In genomic region chr2:72000102-72000501, GRCm38 (mm10) we compare ENCODE assay signal across 26 mouse cellular contexts. TPM values are rescaled to one million over a fixed set of nuclear protein-coding genes. Genes with fewer than 3 reads are reported as not detected.
DNase-seq lines count a peak whose midpoint lies in the region; ATAC-seq and TF ChIP-seq lines count a peak whose summit lies in the region.
"Had no signal": no experiment of that assay in that cellular context is flagged by ENCODE, and none has a peak within 500 bp of the region (broad histone marks: within the 10 kb centered on the region; RNA-seq: fewer than 3 reads in every experiment).

No protein-coding gene starts in this region.

- TF ChIP-seq POLR2A in cerebellum, adult 2 months (IDR thresholded peaks at IDR 0.05; ENCODE audit: borderline replicate concordance, insufficient read depth, low read length) = no peak

- no peaks in the 10 kb centered on the region for H3K27me3 ChIP-seq in cerebellum, adult 2 months (ENCODE audit: control insufficient read depth, insufficient read depth, low read length)
- no peaks in the 10 kb centered on the region for H3K27me3 ChIP-seq in midbrain, postnatal 0 days (ENCODE audit: insufficient read depth, low read length)
- H3K27me3 ChIP-seq in midbrain, embryonic 14.5 days (ENCODE audit: control insufficient read depth, insufficient read depth, low read length) = no peaks in the 10 kb centered on the region
- H3K27me3 ChIP-seq: embryonic facial prominence, embryonic 12.5 days; forebrain, embryonic 12.5 days; forebrain, embryonic 15.5 days; heart, embryonic 12.5 days; heart, embryonic 15.5 days; hindbrain, embryonic 12.5 days; hindbrain, embryonic 15.5 days; intestine, embryonic 15.5 days had no signal

- 4% methylated on average over 2 of the region's 2 CpGs for WGBS in cerebellum, adult 2 months
- 60% methylated on average over 2 of the region's 2 CpGs for WGBS in midbrain, postnatal 0 days
- WGBS in midbrain, embryonic 14.5 days = 91% methylated on average over 2 of the region's 2 CpGs

- H3K27ac ChIP-seq in cerebellum, adult 2 months (ENCODE audit: insufficient read depth, low read length) = no peak overlapping the region; the same call in 1 of the 2 replicates
- H3K27ac ChIP-seq in midbrain, postnatal 0 days (ENCODE audit: low read depth, low read length) = no peak overlapping the region
- no peak overlapping the region for H3K27ac ChIP-seq in midbrain, embryonic 14.5 days (replicated peaks; ENCODE audit: low read depth, low read length)
- H3K27ac ChIP-seq: embryonic facial prominence, embryonic 12.5 days; forebrain, embryonic 12.5 days; forebrain, embryonic 15.5 days; heart, embryonic 15.5 days; hindbrain, embryonic 12.5 days; hindbrain, embryonic 15.5 days; intestine, embryonic 15.5 days had no signal

- no peak for TF ChIP-seq CTCF in cerebellum, adult 2 months (IDR thresholded peaks at IDR 0.05; ENCODE audit: borderline replicate concordance, insufficient read depth, low read depth, low read length)
- TF ChIP-seq CTCF in midbrain, postnatal 0 days (IDR thresholded peaks at IDR 0.05) = no peak

- no peak overlapping the region for H3K4me2 ChIP-seq in midbrain, postnatal 0 days (ENCODE audit: low read depth, low read length, poor library complexity, severe bottlenecking)
- no peak overlapping the region for H3K4me2 ChIP-seq in midbrain, embryonic 14.5 days (ENCODE audit: low read length)
- H3K4me2 ChIP-seq: embryonic facial prominence, embryonic 12.5 days; forebrain, embryonic 12.5 days; forebrain, embryonic 15.5 days; heart, embryonic 12.5 days; heart, embryonic 15.5 days; hindbrain, embryonic 12.5 days; hindbrain, embryonic 15.5 days; intestine, embryonic 15.5 days had no signal

- H3K4me1 ChIP-seq in cerebellum, adult 2 months (ENCODE audit: control insufficient read depth, insufficient read depth, low read length) = peaks cover 41% of the 10 kb centered on the region
- H3K4me1 ChIP-seq in midbrain, postnatal 0 days (ENCODE audit: insufficient read depth, low read length) = no peaks in the 10 kb centered on the region
- H3K4me1 ChIP-seq in midbrain, embryonic 14.5 days (ENCODE audit: control insufficient read depth, insufficient read depth, low read length) = no peaks in the 10 kb centered on the region
- H3K4me1 ChIP-seq: embryonic facial prominence, embryonic 12.5 days; forebrain, embryonic 12.5 days; heart, embryonic 15.5 days; hindbrain, embryonic 12.5 days; intestine, embryonic 15.5 days had no signal

- no peak overlapping the region for H3K4me3 ChIP-seq in cerebellum, adult 2 months (replicated peaks; ENCODE audit: insufficient read depth, low read depth, low read length)
- no peak overlapping the region for H3K4me3 ChIP-seq in midbrain, postnatal 0 days (ENCODE audit: low read depth, low read length)
- no peak overlapping the region for H3K4me3 ChIP-seq in midbrain, embryonic 14.5 days (replicated peaks; ENCODE audit: low read depth, low read length)
- H3K4me3 ChIP-seq: embryonic facial prominence, embryonic 12.5 days; erythroblast, embryonic 14.5 days; forebrain, embryonic 12.5 days; forebrain, embryonic 15.5 days; heart, embryonic 12.5 days; heart, embryonic 15.5 days; hindbrain, embryonic 12.5 days; hindbrain, embryonic 15.5 days; intestine, embryonic 15.5 days had no signal

- no peak for DNase-seq in cerebellum, postnatal 36 days
- DNase-seq in cerebellum, adult 2 months = peak; percentile 40 to 81
- DNase-seq in cerebellum, adult 11 months = no peak
- DNase-seq in midbrain, postnatal 0 days (ENCODE audit: low spot score) = peak; percentile 15
- DNase-seq in midbrain, embryonic 14.5 days = no peak
- peak; percentile 56 to 57 for DNase-seq in cerebellum, postnatal 10 days
- DNase-seq in heart, postnatal 36 days = no peak
- DNase-seq: adrenal gland, adult 8-10 months; adrenal gland, postnatal 25 days; gastrocnemius, postnatal 25 days; heart, adult 18-20 months; heart, postnatal 10 days; heart, postnatal 4 days; kidney, adult 11 months; kidney, adult 8-10 months had no signal

- H3K9me3 ChIP-seq in midbrain, postnatal 0 days (ENCODE audit: low read length) = no peaks in the 10 kb centered on the region
- H3K9me3 ChIP-seq in midbrain, embryonic 14.5 days (ENCODE audit: control insufficient read depth, low read length) = no peaks in the 10 kb centered on the region
- H3K9me3 ChIP-seq: embryonic facial prominence, embryonic 12.5 days; forebrain, embryonic 12.5 days; forebrain, embryonic 15.5 days; heart, embryonic 12.5 days; heart, embryonic 15.5 days; hindbrain, embryonic 12.5 days; hindbrain, embryonic 15.5 days; intestine, embryonic 15.5 days had no signal

- ATAC-seq in cerebellum, adult (ENCODE audit: insufficient number of reproducible peaks, low FRiP score, low TSS enrichment) = 0 out of 2 replicates have a peak, but pooled peaks have one; percentile 27
- ATAC-seq in midbrain, postnatal 0 days (ENCODE audit: low FRiP score) = no peak
- ATAC-seq in midbrain, embryonic 14.5 days (ENCODE audit: low FRiP score, low TSS enrichment) = no peak
- ATAC-seq: activated CD4-positive, CD25-positive, alpha-beta regulatory T cell, adult 4 months; forebrain, embryonic 15.5 days; intestine, embryonic 15.5 days had no signal

- H3K9ac ChIP-seq in midbrain, postnatal 0 days (replicated peaks; ENCODE audit: low read length, poor library complexity, severe bottlenecking) = no peak overlapping the region
- H3K9ac ChIP-seq in midbrain, embryonic 14.5 days (replicated peaks; ENCODE audit: low read length) = no peak overlapping the region
- H3K9ac ChIP-seq: embryonic facial prominence, embryonic 12.5 days; forebrain, embryonic 12.5 days; forebrain, embryonic 15.5 days; heart, embryonic 12.5 days; heart, embryonic 15.5 days; hindbrain, embryonic 12.5 days; hindbrain, embryonic 15.5 days; intestine, embryonic 15.5 days had no signal

- no peaks in the 10 kb centered on the region for H3K36me3 ChIP-seq in midbrain, postnatal 0 days (ENCODE audit: insufficient read depth, low read length)
- no peaks in the 10 kb centered on the region for H3K36me3 ChIP-seq in midbrain, embryonic 14.5 days (ENCODE audit: control insufficient read depth, insufficient read depth, low read length)
- H3K36me3 ChIP-seq: embryonic facial prominence, embryonic 12.5 days; forebrain, embryonic 12.5 days; forebrain, embryonic 15.5 days; heart, embryonic 12.5 days; heart, embryonic 15.5 days; hindbrain, embryonic 12.5 days; hindbrain, embryonic 15.5 days; intestine, embryonic 15.5 days had no signal

- intact Hi-C loops in heart, postnatal 36 days (cut with DNase I) = no loop called here

RNA-seq across cellular contexts. Expression of gene Rapgef4, which starts 19.1 kb away (rescaled TPM):
- 192 and 200 TPM in 2 replicates for polyA plus RNA-seq in cerebellum, adult 2 months (2012; rRNA removed)
- 66.0 and 78.6 TPM in 2 replicates for total RNA-seq in midbrain, postnatal 0 days (2014; rRNA removed)
- polyA plus RNA-seq in midbrain, postnatal 0 days (2015; fragmentation: Nextera tagmentation; extraction: Ambion mirVana) = 44.6 and 48.5 TPM in 2 replicates
- polyA plus RNA-seq in midbrain, embryonic 14.5 days (2014; fragmentation: Nextera tagmentation; extraction: Ambion mirVana) = 18.3 and 25.6 TPM in 2 replicates
- 10 to 100 TPM; 25.8 to 33.4 TPM for total RNA-seq in heart, postnatal 36 days (2021)
- polyA plus RNA-seq: erythroblast, embryonic 14.5 days had no signal

Comparison
In these comparisons a context has a peak if more than half of its experiments do, and no peak if none do; other contexts are left out.
1. DNase-seq: peak in cerebellum, adult 2 months (2 of 2), midbrain, postnatal 0 days (single experiment) and cerebellum, postnatal 10 days (2 of 2); none in cerebellum, postnatal 36 days (0 of 2), cerebellum, adult 11 months (single experiment), midbrain, embryonic 14.5 days (single experiment) and heart, postnatal 36 days (0 of 2).